Mouse (Mus musculus) neural tube, embryonic 15.5 days (tissue): ENCODE measurements around the gene Ankrd11. TPM values are rescaled to one million over a fixed set of nuclear protein-coding genes. Genes with fewer than 3 reads are reported as not detected.

Source experiments
- ATAC-seq: fragments of 200-750 bp; cut with Nextera tagmentation; 2 replicates; pipeline ENCODE4 v1.8.0; 2017; ENCODE audit warnings: mild to moderate bottlenecking, moderate TSS enrichment, moderate library complexity; ENCODE audit not compliant: low FRiP score
- H3K27ac ChIP-seq: fragments of 300-500 bp; sonication (generic); replicated peaks from 2 replicates; pipeline ENCODE4 v1.5.1; 2015; ENCODE audit warnings: mild to moderate bottlenecking, inconsistent platforms
- H3K27me3 ChIP-seq: fragments of 300-500 bp; sonication (generic); replicated peaks from 2 replicates; pipeline ENCODE4 v1.6.1; 2015; ENCODE audit warnings: inconsistent platforms
- H3K36me3 ChIP-seq: fragments of 300-500 bp; sonication (generic); 2 replicates; pipeline ENCODE4 v1.6.1; 2015; ENCODE audit warnings: inconsistent platforms
- H3K4me1 ChIP-seq: fragments of 300-500 bp; sonication (generic); 2 replicates; pipeline ENCODE4 v1.6.1; 2015; ENCODE audit warnings: inconsistent platforms
- H3K4me2 ChIP-seq: fragments of 300-500 bp; sonication (generic); 2 replicates; pipeline ENCODE4 v1.6.1; 2015; ENCODE audit warnings: inconsistent platforms, mild to moderate bottlenecking, moderate library complexity
- H3K4me3 ChIP-seq: fragments of 300-500 bp; sonication (generic); replicated peaks from 2 replicates; pipeline ENCODE4 v1.5.1; 2015; ENCODE audit warnings: mild to moderate bottlenecking, inconsistent platforms
- H3K9ac ChIP-seq: fragments of 300-500 bp; sonication (generic); replicated peaks from 2 replicates; pipeline ENCODE4 v1.6.1; 2015; ENCODE audit warnings: mild to moderate bottlenecking, inconsistent platforms
- H3K9me3 ChIP-seq: fragments of 300-500 bp; sonication (generic); replicated peaks from 2 replicates; pipeline ENCODE4 v1.6.1; 2016; ENCODE audit warnings: inconsistent platforms
- WGBS: fragments of 180-500 bp; shearing (Covaris S2); methylation state at CpG from one replicate; pipeline ENCODE4 v1.1.7; 2015; ENCODE audit warnings: mixed read lengths; 5-methylcytosine and 5-hydroxymethylcytosine counted together
- polyA plus RNA-seq: library from polyadenylated mRNA; unstranded; fragments of >200 nt; fragmentation: Nextera tagmentation; extraction: Ambion mirVana; gene quantifications from 2 replicates; pipeline ENCODE4 v1.2.1, GENCODE M21; 2015

The Ankrd11 gene
- polyA plus RNA-seq, 1 experiment from 2014 or later, result 59.9 TPM

- Histone ChIP-seq H3K27me3 (no peaks in the 10 kb centered on the region), H3K9ac (no peak overlapping the region)
Observed at GRCm38 (mm10) chr8:122997963-122998362, 44.1 kb downstream of the Ankrd11 start.

DNA sequence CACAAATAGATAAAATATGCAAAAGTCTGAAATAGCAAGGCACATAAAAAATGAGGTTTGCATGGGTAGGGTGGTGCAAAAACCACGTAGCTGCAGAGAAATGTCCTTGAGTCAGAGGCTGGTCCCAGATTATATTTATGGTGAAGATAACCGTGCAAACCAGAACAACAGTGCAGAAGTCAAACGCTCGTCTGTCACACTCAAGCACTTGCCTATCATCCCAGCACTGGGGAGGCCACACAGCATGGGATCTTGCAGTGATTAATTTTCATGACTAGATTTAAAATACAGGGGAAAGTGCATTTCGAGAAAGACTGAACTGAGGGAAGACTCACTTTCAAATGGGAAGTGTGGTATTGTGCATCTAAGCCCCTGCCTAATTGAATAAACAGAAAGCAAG is 48.3 kb downstream of the Ankrd11 start:
- Histone ChIP-seq H3K9ac (no peak overlapping the region), H3K4me3 (no peak overlapping the region), H3K4me1 (peaks cover 30% of the 10 kb centered on the region), H3K4me2 (no peak overlapping the region), H3K9me3 (no peaks in the 10 kb centered on the region), H3K27ac (no peak overlapping the region), H3K36me3 (no peaks in the 10 kb centered on the region), H3K27me3 (no peaks in the 10 kb centered on the region)
- no peak for ATAC-seq
- WGBS, result 46% methylated on average over 5 of the region's 5 CpGs

More at GRCm38 (mm10) chr8:122997963-122998362, 44.1 kb downstream of the Ankrd11 start:
- peaks cover 23% of the 10 kb centered on the region for H3K4me1 ChIP-seq
- H3K36me3 ChIP-seq, result no peaks in the 10 kb centered on the region
- H3K4me2 ChIP-seq, result no peak overlapping the region
- H3K4me3 ChIP-seq, result no peak overlapping the region
- 76% methylated on average over 4 of the region's 4 CpGs for WGBS
- no peaks in the 10 kb centered on the region for H3K9me3 ChIP-seq
- H3K27ac ChIP-seq, result no peak overlapping the region
- ATAC-seq, result no peak

GRCm38 (mm10) chr8:122993031-122993430 is 49.0 kb downstream of the Ankrd11 start:
- 80% methylated on average over 3 of the region's 3 CpGs for WGBS
- ATAC-seq, result no peak
- H3K9ac ChIP-seq, result no peak overlapping the region

GRCm38 (mm10) chr8:122992296-122992695 is 49.8 kb downstream of the Ankrd11 start:
- Histone ChIP-seq H3K4me1 (peaks cover 28% of the 10 kb centered on the region), H3K27me3 (no peaks in the 10 kb centered on the region), H3K4me3 (no peak overlapping the region), H3K4me2 (no peak overlapping the region), H3K36me3 (no peaks in the 10 kb centered on the region), H3K27ac (no peak overlapping the region), H3K9me3 (no peaks in the 10 kb centered on the region), H3K9ac (no peak overlapping the region)
- WGBS, result 21% methylated on average over 2 of the region's 2 CpGs
- ATAC-seq, result no peak

More at GRCm38 (mm10) chr8:122993031-122993430, 49.0 kb downstream of the Ankrd11 start:
- Histone ChIP-seq H3K27me3 (no peaks in the 10 kb centered on the region), H3K4me1 (peaks cover 24% of the 10 kb centered on the region), H3K9me3 (no peaks in the 10 kb centered on the region), H3K27ac (no peak overlapping the region), H3K4me2 (no peak overlapping the region), H3K36me3 (no peaks in the 10 kb centered on the region), H3K4me3 (no peak overlapping the region)

DNA sequence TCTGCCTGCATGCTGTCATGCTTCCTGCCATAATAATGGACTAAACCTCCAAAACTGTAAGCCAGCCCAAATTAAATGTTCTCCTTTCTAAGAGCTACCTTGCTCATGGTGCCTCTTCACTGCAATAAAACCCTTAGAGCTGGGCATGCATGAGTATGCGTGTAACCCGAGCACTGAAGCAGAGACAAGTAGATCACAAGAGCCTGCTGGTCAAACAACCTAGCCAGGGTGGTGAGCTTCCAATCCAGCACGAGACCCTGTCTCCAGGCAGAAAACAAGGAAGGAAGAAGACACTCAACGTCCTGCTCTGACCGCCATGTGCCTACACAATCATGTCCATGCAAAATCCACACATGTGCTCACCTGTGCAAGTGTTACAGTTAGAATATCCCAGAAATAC is 50.7 kb downstream of the Ankrd11 start:
- ATAC-seq, result no peak
- no peaks in the 10 kb centered on the region for H3K27me3 ChIP-seq
- H3K9ac ChIP-seq, result no peak overlapping the region
- no peaks in the 10 kb centered on the region for H3K36me3 ChIP-seq
- H3K4me2 ChIP-seq, result no peak overlapping the region
- H3K4me1 ChIP-seq, result peaks cover 37% of the 10 kb centered on the region
- 94% methylated on average over 5 of the region's 5 CpGs for WGBS
- no peak overlapping the region for H3K27ac ChIP-seq
- no peaks in the 10 kb centered on the region for H3K9me3 ChIP-seq
- H3K4me3 ChIP-seq, result no peak overlapping the region

GRCm38 (mm10) chr8:122989976-122990375 is 52.1 kb downstream of the Ankrd11 start:
- 87% methylated on average over 2 of the region's 2 CpGs for WGBS
- Histone ChIP-seq H3K9me3 (no peaks in the 10 kb centered on the region), H3K27ac (no peak overlapping the region), H3K4me2 (no peak overlapping the region), H3K36me3 (no peaks in the 10 kb centered on the region), H3K9ac (no peak overlapping the region), H3K27me3 (no peaks in the 10 kb centered on the region), H3K4me3 (no peak overlapping the region), H3K4me1 (peaks cover 49% of the 10 kb centered on the region)
- no peak for ATAC-seq

GRCm38 (mm10) chr8:122988955-122989354 is 53.1 kb downstream of the Ankrd11 start:
- 86% methylated on average over 3 of the region's 3 CpGs for WGBS
- Histone ChIP-seq H3K4me1 (peaks cover 44% of the 10 kb centered on the region), H3K27ac (no peak overlapping the region), H3K27me3 (no peaks in the 10 kb centered on the region), H3K9me3 (no peaks in the 10 kb centered on the region), H3K9ac (no peak overlapping the region), H3K36me3 (no peaks in the 10 kb centered on the region), H3K4me3 (no peak overlapping the region), H3K4me2 (no peak overlapping the region)
- no peak for ATAC-seq

GRCm38 (mm10) chr8:122987255-122987654 is 54.8 kb downstream of the Ankrd11 start:
- H3K9ac ChIP-seq, result no peak overlapping the region

DNA sequence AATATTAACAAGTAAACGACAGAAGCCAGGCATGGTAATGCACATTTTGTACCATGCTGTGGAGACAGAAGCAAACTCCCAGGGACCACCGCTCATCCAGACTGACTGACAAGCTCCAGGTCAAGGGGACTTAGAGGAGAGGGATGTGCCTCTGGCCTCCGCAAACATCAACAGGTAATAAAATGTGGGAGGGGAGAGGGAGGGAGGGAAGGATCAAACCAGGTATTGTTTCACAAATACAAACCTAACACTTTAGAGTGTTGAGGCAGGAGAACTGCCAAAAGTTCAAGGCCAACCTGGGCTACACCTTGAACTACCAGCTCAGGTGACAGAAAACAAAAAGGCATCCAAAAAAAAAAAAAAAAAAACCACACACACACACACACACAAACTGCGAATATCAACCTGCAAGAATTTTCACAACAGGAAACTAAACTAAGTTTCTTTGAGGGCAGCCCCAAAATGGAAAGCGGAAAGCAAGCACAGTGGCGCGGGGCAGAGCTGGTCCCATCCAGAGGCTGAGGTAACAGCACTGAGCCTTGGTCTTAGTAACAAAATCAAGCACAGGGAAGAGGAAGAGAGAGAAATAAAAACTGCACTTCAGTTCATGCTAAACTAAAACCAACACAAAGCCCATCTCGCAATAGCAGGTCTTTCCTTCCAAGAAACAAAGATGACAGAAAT is 55.4 kb downstream of the Ankrd11 start:
- H3K27ac ChIP-seq, result no peak overlapping the region
- H3K9me3 ChIP-seq, result no peaks in the 10 kb centered on the region
- no peaks in the 10 kb centered on the region for H3K36me3 ChIP-seq
- WGBS, result 68% methylated on average over 8 of the region's 8 CpGs
- no peak overlapping the region for H3K4me3 ChIP-seq
- peaks cover 32% of the 10 kb centered on the region for H3K4me1 ChIP-seq
- H3K27me3 ChIP-seq, result no peaks in the 10 kb centered on the region
- ATAC-seq, result no peak
- no peak overlapping the region for H3K4me2 ChIP-seq
- H3K9ac ChIP-seq, result no peak overlapping the region

More at GRCm38 (mm10) chr8:122987255-122987654, 54.8 kb downstream of the Ankrd11 start:
- Histone ChIP-seq H3K4me1 (peaks cover 38% of the 10 kb centered on the region), H3K27ac (no peak overlapping the region), H3K9me3 (no peaks in the 10 kb centered on the region), H3K4me3 (no peak overlapping the region), H3K36me3 (no peaks in the 10 kb centered on the region), H3K4me2 (no peak overlapping the region), H3K27me3 (no peaks in the 10 kb centered on the region)
- 39% methylated on average over 2 of the region's 2 CpGs for WGBS
- ATAC-seq, result no peak

- H3K9me3 ChIP-seq, result no peaks in the 10 kb centered on the region
- H3K4me3 ChIP-seq, result no peak overlapping the region
- WGBS, result 89% methylated on average over 3 of the region's 3 CpGs
- no peak overlapping the region for H3K27ac ChIP-seq
- no peak for ATAC-seq
- no peaks in the 10 kb centered on the region for H3K27me3 ChIP-seq
- no peaks in the 10 kb centered on the region for H3K36me3 ChIP-seq
- no peak overlapping the region for H3K4me2 ChIP-seq
- peaks cover 49% of the 10 kb centered on the region for H3K4me1 ChIP-seq
- H3K9ac ChIP-seq, result no peak overlapping the region
Observed at GRCm38 (mm10) chr8:122984175-122984574, 57.9 kb downstream of the Ankrd11 start.

GRCm38 (mm10) chr8:122983178-122983942 is 58.7 kb downstream of the Ankrd11 start:
- Histone ChIP-seq H3K9ac (no peak overlapping the region), H3K4me3 (no peak overlapping the region), H3K36me3 (no peaks in the 10 kb centered on the region), H3K9me3 (no peaks in the 10 kb centered on the region), H3K4me2 (no peak overlapping the region), H3K4me1 (peaks cover 49% of the 10 kb centered on the region), H3K27ac (no peak overlapping the region), H3K27me3 (no peaks in the 10 kb centered on the region)
- ATAC-seq, result no peak
- WGBS, result 82% methylated on average over 19 of the region's 19 CpGs

DNA sequence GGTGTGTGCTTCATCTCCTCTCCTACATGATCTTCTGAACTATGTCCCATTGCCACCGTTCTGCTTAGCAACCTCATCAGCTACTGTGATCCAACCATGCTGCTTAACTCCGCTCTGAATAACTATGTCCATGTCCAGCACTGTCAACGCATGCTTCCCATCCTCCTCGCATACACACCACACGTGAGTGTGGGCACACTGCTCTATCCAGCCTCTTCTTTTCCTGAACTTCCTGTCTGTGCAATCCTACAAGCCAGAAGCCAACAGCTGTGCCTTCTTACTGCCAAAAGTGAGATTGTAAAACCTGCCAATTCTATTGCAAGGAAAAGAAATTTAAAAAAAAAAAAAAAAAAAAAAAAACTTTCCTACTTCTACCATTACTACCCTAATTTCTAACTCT is 60.4 kb downstream of the Ankrd11 start:
- Histone ChIP-seq H3K4me1 (peaks cover 39% of the 10 kb centered on the region), H3K9me3 (no peaks in the 10 kb centered on the region), H3K27me3 (no peaks in the 10 kb centered on the region), H3K9ac (no peak overlapping the region), H3K4me3 (no peak overlapping the region), H3K27ac (no peak overlapping the region), H3K36me3 (no peaks in the 10 kb centered on the region), H3K4me2 (no peak overlapping the region)
- WGBS, result 92% methylated on average over 5 of the region's 5 CpGs
- ATAC-seq, result no peak
